In genomic region chr1:10942979-10943378, GRCm38 (mm10) we compare ENCODE assay signal across 15 mouse cellular contexts.
DNase-seq lines count a peak whose midpoint lies in the region; ATAC-seq and TF ChIP-seq lines count a peak whose summit lies in the region.
"Had no signal": no experiment of that assay in that cellular context is flagged by ENCODE, and none has a peak within 500 bp of the region (broad histone marks: within the 10 kb centered on the region; RNA-seq: fewer than 3 reads in every experiment).

No protein-coding gene starts in this region.

- no peaks in the 10 kb centered on the region for H3K27me3 ChIP-seq in forebrain, postnatal 0 days (ENCODE audit: insufficient read depth, low read length)
- no peaks in the 10 kb centered on the region for H3K27me3 ChIP-seq in forebrain, embryonic 13.5 days
- H3K27me3 ChIP-seq in kidney, adult 2 months (replicated peaks; ENCODE audit: control insufficient read depth, insufficient read depth, low read length) = no peaks in the 10 kb centered on the region
- no peaks in the 10 kb centered on the region for H3K27me3 ChIP-seq in kidney, embryonic 15.5 days
- H3K27me3 ChIP-seq in midbrain, embryonic 11.5 days (ENCODE audit: control insufficient read depth, insufficient read depth, low read length) = no peaks in the 10 kb centered on the region
- H3K27me3 ChIP-seq: liver, embryonic 13.5 days had no signal

- H3K36me3 ChIP-seq in forebrain, postnatal 0 days (ENCODE audit: insufficient read depth) = no peaks in the 10 kb centered on the region
- no peaks in the 10 kb centered on the region for H3K36me3 ChIP-seq in forebrain, embryonic 13.5 days (ENCODE audit: poor library complexity, severe bottlenecking)
- no peaks in the 10 kb centered on the region for H3K36me3 ChIP-seq in kidney, adult 2 months (ENCODE audit: control insufficient read depth, insufficient read depth, low read length)
- H3K36me3 ChIP-seq in kidney, embryonic 15.5 days = no peaks in the 10 kb centered on the region
- no peaks in the 10 kb centered on the region for H3K36me3 ChIP-seq in midbrain, embryonic 11.5 days (ENCODE audit: control insufficient read depth, insufficient read depth, low read length)
- H3K36me3 ChIP-seq: liver, embryonic 13.5 days had no signal

- no peak; the same call in 1 of the 2 replicates for ATAC-seq in forebrain, postnatal 0 days
- no peak for ATAC-seq in forebrain, embryonic 13.5 days
- ATAC-seq in kidney, embryonic 15.5 days (replicated peaks; ENCODE audit: low FRiP score) = no peak
- no peak for ATAC-seq in midbrain, embryonic 11.5 days (ENCODE audit: low FRiP score)
- ATAC-seq: intestine, embryonic 16.5 days had no signal

- H3K4me2 ChIP-seq in forebrain, postnatal 0 days (ENCODE audit: low read depth) = no peak overlapping the region
- no peak overlapping the region for H3K4me2 ChIP-seq in forebrain, embryonic 13.5 days
- H3K4me2 ChIP-seq in kidney, embryonic 15.5 days = no peak overlapping the region
- no peak overlapping the region for H3K4me2 ChIP-seq in midbrain, embryonic 11.5 days
- H3K4me2 ChIP-seq: liver, embryonic 13.5 days had no signal

- TF ChIP-seq CTCF in forebrain, postnatal 0 days (IDR thresholded peaks at IDR 0.05; ENCODE audit: low read depth) = no peak
- 0 out of 2 replicates have a peak, but pooled peaks have one; percentile 19 for TF ChIP-seq CTCF in kidney, adult 2 months (conservative IDR thresholded peaks at IDR 0.05; ENCODE audit: insufficient read depth, insufficient read length, low read depth, low read length)
- 0 out of 2 replicates have a peak, but pooled peaks have one; percentile 6 for TF ChIP-seq CTCF in cortical plate, adult 2 months (IDR thresholded peaks at IDR 0.05; ENCODE audit: extremely low read depth, insufficient read depth, low read length)

- no peak for TF ChIP-seq POLR2A in kidney, adult 2 months (IDR thresholded peaks at IDR 0.05; ENCODE audit: low read depth, low read length)
- no peak for TF ChIP-seq POLR2A in cortical plate, adult 2 months (IDR thresholded peaks at IDR 0.05; ENCODE audit: extremely low read depth, insufficient read depth, low read length)

- no peaks in the 10 kb centered on the region for H3K9me3 ChIP-seq in forebrain, postnatal 0 days (ENCODE audit: low read length)
- H3K9me3 ChIP-seq in forebrain, embryonic 13.5 days (replicated peaks) = no peaks in the 10 kb centered on the region
- no peaks in the 10 kb centered on the region for H3K9me3 ChIP-seq in kidney, embryonic 15.5 days (replicated peaks)
- no peaks in the 10 kb centered on the region for H3K9me3 ChIP-seq in midbrain, embryonic 11.5 days (ENCODE audit: control insufficient read depth, low read length)
- H3K9me3 ChIP-seq: liver, embryonic 13.5 days had no signal

- H3K4me1 ChIP-seq in forebrain, postnatal 0 days (ENCODE audit: insufficient read depth) = no peaks in the 10 kb centered on the region; the same call in 1 of the 2 replicates
- H3K4me1 ChIP-seq in forebrain, embryonic 13.5 days = peaks cover 7% of the 10 kb centered on the region; the same call in 1 of the 2 replicates
- H3K4me1 ChIP-seq in kidney, adult 2 months (ENCODE audit: control insufficient read depth, insufficient read depth, low read length) = no peaks in the 10 kb centered on the region
- no peaks in the 10 kb centered on the region for H3K4me1 ChIP-seq in kidney, embryonic 15.5 days
- H3K4me1 ChIP-seq in cortical plate, adult 2 months (ENCODE audit: control insufficient read depth, insufficient read depth, low read length) = no peaks in the 10 kb centered on the region; the same call in 1 of the 2 replicates
- no peaks in the 10 kb centered on the region for H3K4me1 ChIP-seq in midbrain, embryonic 11.5 days (ENCODE audit: control insufficient read depth, insufficient read depth, low read length)
- H3K4me1 ChIP-seq: liver, embryonic 13.5 days had no signal

- H3K4me3 ChIP-seq in forebrain, postnatal 0 days (ENCODE audit: low read depth, low read length) = no peak overlapping the region
- no peak overlapping the region for H3K4me3 ChIP-seq in forebrain, embryonic 13.5 days
- no peak overlapping the region for H3K4me3 ChIP-seq in kidney, adult 2 months (ENCODE audit: insufficient read depth, low read depth, low read length)
- no peak overlapping the region for H3K4me3 ChIP-seq in kidney, embryonic 15.5 days (replicated peaks)
- H3K4me3 ChIP-seq in cortical plate, adult 2 months (ENCODE audit: insufficient read depth, low read length) = no peak overlapping the region
- no peak overlapping the region for H3K4me3 ChIP-seq in midbrain, embryonic 11.5 days (ENCODE audit: low read depth, low read length)
- H3K4me3 ChIP-seq: liver, embryonic 13.5 days had no signal

- no peak overlapping the region for H3K9ac ChIP-seq in forebrain, postnatal 0 days
- H3K9ac ChIP-seq in forebrain, embryonic 13.5 days = no peak overlapping the region
- no peak overlapping the region for H3K9ac ChIP-seq in kidney, embryonic 15.5 days
- no peak overlapping the region for H3K9ac ChIP-seq in midbrain, embryonic 11.5 days (ENCODE audit: low read length)
- H3K9ac ChIP-seq: liver, embryonic 13.5 days had no signal

- peak; percentile 11 for DNase-seq in forebrain, postnatal 0 days
- DNase-seq in kidney, adult 2 months = peak; percentile 33
- peak; percentile 28 for DNase-seq in ES-CJ7 (ENCODE audit: low read depth, low spot score)
- no peak for DNase-seq in midbrain, embryonic 11.5 days (ENCODE audit: low spot score, missing footprints)
- DNase-seq in adrenal gland, postnatal 4 days (ENCODE audit: low spot score in 2 of 2) = no peak
- DNase-seq: adrenal gland, postnatal 10 days; B cell, adult 2 months; gastrocnemius, postnatal 25 days; heart, postnatal 36 days; liver, embryonic 13.5 days; right cerebral cortex, adult 18-20 months had no signal

- no peak overlapping the region for H3K27ac ChIP-seq in forebrain, postnatal 0 days (ENCODE audit: low read depth, low read length)
- no peak overlapping the region for H3K27ac ChIP-seq in forebrain, embryonic 13.5 days
- no peak overlapping the region for H3K27ac ChIP-seq in kidney, adult 2 months (ENCODE audit: insufficient read depth, low read depth, low read length)
- no peak overlapping the region for H3K27ac ChIP-seq in kidney, embryonic 15.5 days
- 0 out of 2 replicates have a peak overlapping the region, but pooled peaks have one; percentile 29 for H3K27ac ChIP-seq in cortical plate, adult 2 months (ENCODE audit: insufficient read depth, low read length)
- H3K27ac ChIP-seq in midbrain, embryonic 11.5 days (ENCODE audit: low read depth, low read length) = no peak overlapping the region
- H3K27ac ChIP-seq: liver, embryonic 13.5 days had no signal

- WGBS in forebrain, postnatal 0 days = 14% methylated on average over 4 of the region's 4 CpGs
- 34% methylated on average over 4 of the region's 4 CpGs for WGBS in forebrain, embryonic 13.5 days
- 32% methylated on average over 4 of the region's 4 CpGs for WGBS in kidney, adult 2 months
- WGBS in kidney, embryonic 15.5 days = 47% methylated on average over 4 of the region's 4 CpGs
- WGBS in midbrain, embryonic 11.5 days = 54% methylated on average over 4 of the region's 4 CpGs

Comparison
In these comparisons a context has a peak if more than half of its experiments do, and no peak if none do; other contexts are left out.
1. DNase-seq: peak in forebrain, postnatal 0 days (single experiment), kidney, adult 2 months (single experiment) and ES-CJ7 (single experiment); none in midbrain, embryonic 11.5 days (single experiment) and adrenal gland, postnatal 4 days (0 of 2).